Mouse (Mus musculus) cortical plate, adult 2 months (tissue): ENCODE data around the gene Dnajc16.

Experiments
- CTCF ChIP-seq: fragments of 200-500 bp; IDR thresholded peaks from 2 replicates; pipeline ENCODE4 v1.5.1; 2011; ENCODE audit warnings: mild to moderate bottlenecking, control low read depth, low read length; ENCODE audit not compliant: insufficient read depth; ENCODE audit errors: extremely low read depth
- POLR2A ChIP-seq: fragments of 200-500 bp; IDR thresholded peaks from 2 replicates; pipeline ENCODE4 v1.6.1; 2011; ENCODE audit warnings: mild to moderate bottlenecking, low read length, control low read depth; ENCODE audit not compliant: insufficient read depth; ENCODE audit errors: extremely low read depth

GRCm38 (mm10) chr4:141720761-141721523 lies 69.8 kb downstream of the Dnajc16 start:
- TF ChIP-seq CTCF: no peak
- no peak for TF ChIP-seq POLR2A
